Mouse (Mus musculus) c-Kit-positive CD71-negative TER-119-negative erythroid progenitor cells, embryonic 14.5 days (primary cell): ENCODE measurements around the gene Foxi3.

Experiments used
- DNase-seq: peaks from one replicate; pipeline ENCODE4 v3.0.0-alpha.2; 2013; ENCODE audit warnings: low read depth

Gene Foxi3

DNA sequence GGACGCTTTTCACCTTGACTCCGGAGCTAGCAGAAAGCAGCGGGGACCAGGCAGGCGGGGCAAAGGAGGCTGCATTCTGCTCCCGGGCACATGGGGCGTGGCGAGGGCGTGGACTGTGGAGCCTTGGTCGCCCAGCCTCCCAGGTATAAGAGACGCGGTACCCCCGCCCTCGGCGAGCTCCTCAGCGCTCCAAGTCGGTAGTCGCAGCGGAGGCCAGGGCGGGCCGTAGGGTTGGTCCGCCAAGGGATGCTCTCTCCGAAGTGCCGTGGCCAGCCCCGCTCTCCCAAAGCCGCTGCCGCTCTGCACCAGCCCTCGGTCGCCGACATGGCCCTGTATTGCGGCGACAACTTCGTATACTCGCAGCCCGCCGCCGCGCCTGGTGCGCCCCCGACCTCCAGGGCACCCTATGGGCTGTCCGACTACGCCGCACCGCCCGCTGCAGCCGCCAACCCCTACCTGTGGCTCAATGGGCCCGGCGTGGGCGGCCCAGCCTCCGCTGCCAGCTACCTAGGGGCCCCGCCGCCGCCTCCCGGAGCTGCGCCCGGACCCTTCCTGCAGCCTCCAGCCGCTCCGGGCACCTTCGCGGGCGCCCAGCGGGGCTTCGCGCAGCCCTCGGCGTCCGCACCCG lies at the start of gene Foxi3:
Gene Foxi3 (plus strand): TSS at position 247 of the 628 bp plus-strand sequence.
- DNase-seq = no peak

DNA sequence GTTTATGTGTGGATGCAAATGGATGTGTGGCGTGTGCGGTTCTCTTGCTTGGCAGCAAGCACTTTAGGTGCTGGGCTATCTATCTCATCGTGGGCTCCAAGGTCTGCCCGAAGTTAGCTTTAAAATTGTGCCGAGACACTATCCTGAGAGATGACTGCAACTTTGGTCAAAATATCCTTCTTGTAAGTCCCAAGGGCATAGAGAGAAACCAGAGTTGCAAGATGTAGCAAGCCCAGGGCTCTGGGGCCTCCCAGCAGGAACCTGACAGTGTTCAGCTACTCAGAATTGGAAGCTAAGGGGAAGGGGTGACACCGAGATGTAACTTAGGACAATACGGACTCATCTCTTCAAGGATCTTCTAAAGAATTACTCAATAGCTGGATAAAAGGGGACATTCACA lies 46.8 kb upstream of the Foxi3 start:
- DNase-seq = no peak

GRCm38 (mm10) chr6:70910285-70910684 lies 46.0 kb upstream of the Foxi3 start:
- no peak for DNase-seq

DNA sequence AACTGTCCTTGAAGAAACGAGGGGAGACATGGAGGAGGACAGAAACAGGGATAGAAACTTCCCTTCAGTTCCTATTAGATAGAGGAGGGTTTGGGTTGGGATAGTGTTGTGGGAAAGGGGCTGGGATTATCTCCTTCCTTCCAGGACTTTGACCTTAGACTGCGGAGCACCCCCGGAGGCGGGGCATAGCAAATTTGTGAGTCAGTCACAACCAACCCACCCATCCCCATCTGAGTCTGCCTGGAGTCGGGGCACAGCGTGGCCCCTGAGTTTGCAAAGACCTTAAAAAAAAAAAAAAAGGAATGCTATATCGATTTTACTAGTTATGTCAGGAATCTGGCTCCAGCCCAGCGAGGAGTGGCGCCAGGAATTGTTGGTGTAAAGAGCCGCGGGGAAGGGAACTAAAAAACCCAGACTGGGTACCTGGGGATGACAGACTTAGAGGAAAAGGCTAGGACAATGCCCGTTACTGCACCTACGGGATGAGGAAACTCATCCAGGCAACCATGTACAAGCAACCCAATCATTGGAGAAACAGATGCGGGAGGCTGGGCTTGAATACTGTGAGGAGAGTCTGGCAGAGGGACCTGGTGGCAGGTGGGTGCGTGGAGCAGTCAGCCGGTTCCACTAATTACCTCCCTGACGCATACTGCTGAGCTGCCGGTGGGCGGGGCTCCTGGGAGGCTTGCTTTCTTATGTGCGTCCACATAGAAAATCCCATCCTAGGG lies 44.5 kb upstream of the Foxi3 start:
- DNase-seq = no peak

GRCm38 (mm10) chr6:70912396-70912765 lies 44.0 kb upstream of the Foxi3 start:
- no peak for DNase-seq

DNA sequence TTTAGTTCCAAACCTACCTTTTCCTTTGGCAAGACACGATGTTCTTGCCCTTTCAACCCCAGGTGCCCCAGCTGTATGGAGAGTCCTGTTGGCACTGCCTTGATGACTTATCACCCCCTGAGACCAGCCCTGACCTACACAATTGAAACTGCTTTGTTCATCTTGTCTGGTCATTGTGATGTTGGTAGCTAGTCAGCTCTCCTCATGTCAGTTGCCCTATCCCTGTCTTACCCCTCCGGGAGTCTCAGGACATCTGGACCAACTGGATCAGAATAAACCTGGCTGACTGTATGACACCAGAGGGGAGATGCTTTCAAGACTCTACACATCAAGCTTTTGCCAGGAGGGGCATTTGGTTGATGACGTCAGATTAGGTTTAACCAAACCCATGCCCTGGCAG lies 37.5 kb upstream of the Foxi3 start, which contains the start of gene Tex37:
Gene Tex37 (minus strand): TSS at position 101 of the 400 bp plus-strand sequence.
- DNase-seq = no peak

DNA sequence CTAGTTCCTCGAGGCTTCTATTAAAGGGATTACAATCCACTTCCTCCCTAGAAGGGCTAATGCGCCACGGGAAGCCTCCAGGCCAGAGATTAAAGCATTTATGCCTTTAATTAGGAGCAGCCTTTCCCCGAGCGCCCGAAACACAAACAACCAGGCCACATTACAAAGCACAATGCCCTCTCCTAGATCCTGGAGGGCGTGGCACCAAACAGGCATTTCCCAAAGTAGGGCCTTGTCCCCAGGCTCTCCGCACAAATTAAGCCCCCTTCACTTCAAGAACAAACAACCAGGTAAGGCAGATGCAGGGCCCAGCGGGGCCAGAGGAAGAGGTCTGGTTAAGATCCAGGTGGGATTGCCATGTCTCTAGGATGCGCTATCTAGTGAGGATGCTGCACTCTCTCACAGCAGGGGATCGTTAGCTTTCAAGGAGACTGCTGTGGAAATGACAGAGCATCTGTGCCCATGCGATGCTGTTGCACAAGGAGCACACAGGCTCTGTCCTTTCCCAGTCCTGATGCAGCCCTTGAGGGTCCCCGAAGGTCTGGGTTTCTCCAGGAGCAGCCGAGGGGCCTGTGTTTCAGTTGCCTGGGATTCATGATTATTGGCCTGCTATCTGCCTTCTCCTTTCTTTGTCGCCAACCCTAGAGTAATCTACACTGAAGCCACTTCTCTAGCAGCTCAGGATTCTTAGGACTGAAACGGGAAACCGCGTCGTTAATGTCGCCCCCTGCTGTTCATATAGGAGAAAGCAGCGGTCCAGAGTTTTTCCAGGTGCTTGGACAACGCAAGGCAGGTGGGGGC lies 34.9 kb upstream of the Foxi3 start:
- peak; percentile 31 for DNase-seq

DNA sequence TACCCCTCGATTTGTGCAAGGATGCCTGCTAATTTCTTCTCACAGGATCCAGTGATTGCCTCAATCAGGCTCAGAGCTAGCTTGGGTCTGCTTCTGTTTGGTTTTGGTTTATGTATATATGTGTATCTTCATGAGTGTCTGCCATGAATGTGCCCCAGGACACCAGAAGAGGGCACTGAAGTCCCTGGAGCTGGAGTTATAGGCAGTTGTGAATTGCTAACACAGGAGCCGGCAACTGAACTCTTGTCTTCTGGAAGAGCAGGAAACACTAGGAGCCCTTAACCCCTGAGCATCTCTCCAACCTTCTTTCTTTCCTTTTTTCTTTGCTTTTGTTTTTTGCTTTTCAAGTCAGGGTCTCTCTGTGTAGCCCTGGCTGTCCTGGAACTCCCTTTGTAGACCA lies 24.5 kb upstream of the Foxi3 start:
- no peak for DNase-seq

- DNase-seq = no peak
These were observed 3.1 kb upstream of the Foxi3 start for GRCm38 (mm10) chr6:70953274-70953673.

DNA sequence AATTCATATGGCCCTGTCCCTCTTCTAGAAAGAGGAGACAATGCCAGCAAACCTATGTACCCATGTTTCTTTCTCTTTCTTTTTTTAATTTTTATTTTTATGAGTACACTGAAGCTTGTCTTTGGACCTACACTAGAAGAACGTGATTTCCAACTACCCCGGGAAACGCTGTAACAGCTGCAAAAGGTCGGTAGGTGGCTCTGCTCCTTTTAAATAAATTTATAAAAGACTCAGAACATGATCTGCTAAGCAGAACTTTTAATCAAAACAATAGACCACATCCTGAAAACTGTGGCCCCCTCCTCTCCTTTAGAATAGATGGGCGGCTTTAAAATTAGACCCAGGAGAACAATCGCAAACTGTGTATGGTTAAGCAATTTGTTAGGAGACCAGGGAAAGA lies 2.3 kb upstream of the Foxi3 start:
- no peak for DNase-seq

GRCm38 (mm10) chr6:70955291-70955800 lies 985 bp upstream of the Foxi3 start:
- DNase-seq = no peak

DNA sequence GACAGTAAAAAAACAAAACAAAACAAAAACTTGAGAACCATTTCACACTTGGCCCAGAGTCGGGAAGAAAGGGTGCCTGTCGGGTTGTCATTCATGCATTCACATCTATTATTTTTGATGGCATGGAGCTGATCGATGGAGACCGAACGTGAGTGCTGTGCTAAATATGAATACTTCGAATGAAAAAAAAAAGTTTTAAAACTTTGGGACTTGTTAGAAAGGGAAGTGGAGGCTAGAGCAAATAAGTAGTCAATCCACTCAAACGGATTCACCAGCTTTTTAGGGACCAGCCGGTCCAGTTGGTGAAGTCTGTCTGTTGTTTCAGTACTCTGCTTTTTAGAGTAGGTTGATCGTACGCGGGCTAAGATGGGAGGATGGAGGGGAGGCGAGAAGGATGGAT lies 490 bp upstream of the Foxi3 start:
- DNase-seq = no peak

DNA sequence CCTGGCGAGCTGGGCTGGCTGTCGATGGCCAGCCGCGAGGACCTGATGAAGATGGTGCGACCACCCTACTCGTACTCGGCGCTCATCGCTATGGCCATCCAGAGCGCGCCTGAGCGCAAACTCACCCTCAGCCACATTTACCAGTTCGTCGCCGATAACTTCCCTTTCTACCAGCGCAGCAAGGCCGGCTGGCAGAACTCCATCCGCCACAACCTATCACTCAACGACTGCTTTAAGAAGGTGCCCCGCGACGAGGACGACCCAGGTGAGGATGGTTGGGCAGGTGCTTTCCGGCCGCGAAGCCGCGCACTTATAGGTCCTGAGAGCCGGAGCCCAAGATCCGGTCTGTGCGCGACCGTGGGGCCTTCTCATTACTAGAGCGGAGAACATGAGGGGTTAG lies 605 bp downstream of the Foxi3 start:
- DNase-seq = no peak

GRCm38 (mm10) chr6:70957341-70957940 lies 1.1 kb downstream of the Foxi3 start:
- DNase-seq = no peak

DNA sequence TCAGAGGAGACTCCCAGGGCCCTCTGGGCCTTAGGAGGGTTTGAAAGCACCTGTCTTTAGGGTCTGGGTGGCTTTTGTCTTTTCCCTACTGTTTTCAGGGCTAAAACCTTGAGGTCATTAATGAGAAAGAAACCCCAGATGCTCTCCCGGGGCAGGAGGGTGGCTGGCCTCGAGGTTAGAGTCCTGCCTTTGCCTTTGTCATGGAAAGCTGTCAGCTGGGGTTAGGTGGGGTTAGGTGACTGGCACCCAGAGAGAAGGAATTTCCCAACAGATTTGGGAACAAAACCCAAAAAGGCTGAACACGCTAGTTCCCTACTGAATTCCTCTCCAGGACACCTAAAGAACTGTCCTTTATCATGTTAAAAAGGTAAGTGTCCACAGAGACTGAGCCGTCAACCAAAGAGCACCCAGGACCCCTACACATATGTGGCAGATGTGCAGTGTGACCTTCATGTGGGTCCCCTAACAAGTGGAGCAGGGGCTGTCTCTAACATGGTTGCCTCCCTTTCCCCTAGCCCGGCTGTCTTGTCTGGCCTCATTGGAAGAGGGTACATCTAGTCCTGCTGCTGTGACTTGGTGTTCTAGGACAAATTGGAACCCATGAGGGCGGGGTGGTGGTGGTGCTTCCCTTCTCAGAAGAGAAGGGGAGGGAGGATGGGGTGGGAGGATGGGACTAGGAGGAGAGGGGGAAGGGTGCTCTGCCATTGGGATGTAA lies 7.9 kb downstream of the Foxi3 start:
- no peak for DNase-seq

GRCm38 (mm10) chr6:70965694-70966093 lies 9.4 kb downstream of the Foxi3 start:
- DNase-seq = no peak

GRCm38 (mm10) chr6:70967422-70967821 lies 11.1 kb downstream of the Foxi3 start:
- DNase-seq = no peak

- DNase-seq = no peak
These were observed 12.0 kb downstream of the Foxi3 start for GRCm38 (mm10) chr6:70968291-70968690.

- no peak for DNase-seq
These were observed 16.7 kb downstream of the Foxi3 start for GRCm38 (mm10) chr6:70973066-70973465.

DNA sequence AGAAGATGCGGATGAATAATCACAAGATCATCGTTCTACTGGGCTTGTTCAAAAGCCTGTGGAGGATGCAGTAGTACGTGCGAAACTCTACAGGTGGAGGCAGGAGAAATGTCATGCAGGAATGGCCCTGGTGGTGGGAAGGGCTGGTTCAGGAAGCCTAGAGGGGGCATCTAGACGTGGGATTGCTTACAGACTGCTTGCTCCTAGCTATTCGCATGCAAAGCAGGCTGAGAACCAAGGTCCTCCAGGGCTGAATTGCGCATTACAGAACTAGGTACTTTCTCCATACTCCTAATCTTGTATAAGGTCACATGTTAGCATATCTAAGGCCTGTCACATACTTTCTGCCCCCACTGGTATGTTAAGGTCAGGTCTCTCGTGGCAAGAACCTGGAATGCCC lies 24.7 kb downstream of the Foxi3 start:
- no peak for DNase-seq

- no peak for DNase-seq
These were observed 26.1 kb downstream of the Foxi3 start for GRCm38 (mm10) chr6:70982416-70982815.

- DNase-seq = no peak
These were observed 30.4 kb downstream of the Foxi3 start for GRCm38 (mm10) chr6:70986683-70987082.
